Mouse (Mus musculus) heart, embryonic 12.5 days (tissue): ENCODE data around the gene Ttll1. TPM values are rescaled to one million over a fixed set of nuclear protein-coding genes. Genes with fewer than 3 reads are reported as not detected.

Experiments
- ATAC-seq: fragments of 200-750 bp; cut with Nextera tagmentation; 2 replicates; pipeline ENCODE4 v1.8.0; 2017; ENCODE audit warnings: moderate TSS enrichment, moderate library complexity; ENCODE audit not compliant: insufficient number of reproducible peaks, low FRiP score
- H3K27ac ChIP-seq: fragments of 300-500 bp; sonication (generic); 2 replicates; pipeline ENCODE4 v1.5.1; 2016; ENCODE audit warnings: mild to moderate bottlenecking, moderate library complexity; ENCODE audit not compliant: poor library complexity, severe bottlenecking
- H3K27me3 ChIP-seq: fragments of 300-500 bp; sonication (generic); replicated peaks from 2 replicates; pipeline ENCODE4 v1.6.1; 2016; ENCODE audit warnings: mild to moderate bottlenecking, moderate library complexity
- H3K36me3 ChIP-seq: fragments of 300-500 bp; sonication (generic); 2 replicates; pipeline ENCODE4 v1.6.1; 2016; ENCODE audit warnings: mild to moderate bottlenecking, moderate library complexity
- H3K4me1 ChIP-seq: fragments of 300-500 bp; sonication (generic); replicated peaks from 2 replicates; pipeline ENCODE4 v1.6.1; 2016; ENCODE audit warnings: mild to moderate bottlenecking
- H3K4me2 ChIP-seq: fragments of 300-500 bp; sonication (generic); 2 replicates; pipeline ENCODE4 v1.6.1; 2016; ENCODE audit warnings: mild to moderate bottlenecking, moderate library complexity
- H3K4me3 ChIP-seq: fragments of 300-500 bp; sonication (generic); 2 replicates; pipeline ENCODE4 v1.5.1; 2016; ENCODE audit warnings: mild to moderate bottlenecking
- H3K9ac ChIP-seq: fragments of 300-500 bp; sonication (generic); 2 replicates; pipeline ENCODE4 v1.6.1; 2016; ENCODE audit warnings: mild to moderate bottlenecking, moderate library complexity
- H3K9me3 ChIP-seq: fragments of 300-500 bp; sonication (generic); replicated peaks from 2 replicates; pipeline ENCODE4 v1.6.1; 2016; ENCODE audit warnings: mild to moderate bottlenecking, moderate library complexity
- WGBS: fragments of 180-500 bp; shearing (Covaris S2); methylation state at CpG from one replicate; pipeline ENCODE4 v1.1.7; 2016; 5-methylcytosine and 5-hydroxymethylcytosine counted together
- polyA plus RNA-seq: library from polyadenylated mRNA; unstranded; fragments of >200 nt; fragmentation: Nextera tagmentation; extraction: Ambion mirVana; gene quantifications from 2 replicates; pipeline ENCODE4 v1.2.1, GENCODE M21; 2016

Gene Ttll1
- polyA plus RNA-seq = 24.5 and 25.4 TPM in 2 replicates

- Histone ChIP-seq H3K9ac (peak within 1 kb of the TSS; percentile 74), H3K27ac (peak within 1 kb of the TSS; percentile 47)
Measured at GRCm38 (mm10) chr15:83510805-83511405, at the start of gene Ttll1. Gene Ttll1, minus strand, starts transcription at chr15:83510893.

GRCm38 (mm10) chr15:83555161-83555974, 44.7 kb upstream of the Ttll1 start:
- Histone ChIP-seq H3K4me3 (peak overlapping the region; percentile 71), H3K4me1 (peaks cover 9% of the 10 kb centered on the region), H3K9ac (peak overlapping the region; percentile 90), H3K27me3 (no peaks in the 10 kb centered on the region), H3K27ac (peak overlapping the region; percentile 90), H3K9me3 (no peaks in the 10 kb centered on the region), H3K4me2 (peak overlapping the region; percentile 90), H3K36me3 (peaks cover 27% of the 10 kb centered on the region)
- ATAC-seq = peak; percentile 92
- under 1% methylated on average over 74 of the region's 74 CpGs for WGBS

More at GRCm38 (mm10) chr15:83510805-83511405, at the start of gene Ttll1:
- Histone ChIP-seq H3K9me3 (no peaks in the 10 kb centered on the region), H3K36me3 (no peaks in the 10 kb centered on the region), H3K4me3 (peak within 1 kb of the TSS; percentile 72), H3K27me3 (no peaks in the 10 kb centered on the region), H3K4me1 (peaks cover 10% of the 10 kb centered on the region), H3K4me2 (peak within 1 kb of the TSS; percentile 94)
- ATAC-seq = peak; percentile 95
- 10% methylated on average over 41 of the region's 41 CpGs for WGBS

GRCm38 (mm10) chr15:83553831-83554230, 43.1 kb upstream of the Ttll1 start:
- no peak overlapping the region for H3K4me3 ChIP-seq
- H3K9ac ChIP-seq = no peak overlapping the region
- H3K4me1 ChIP-seq = peaks cover 9% of the 10 kb centered on the region
- no peak overlapping the region for H3K27ac ChIP-seq
- H3K4me2 ChIP-seq = no peak overlapping the region
- H3K9me3 ChIP-seq = no peaks in the 10 kb centered on the region
- no peak for ATAC-seq
- no peaks in the 10 kb centered on the region for H3K27me3 ChIP-seq
- H3K36me3 ChIP-seq = peaks cover 42% of the 10 kb centered on the region

- ATAC-seq = no peak
- H3K27me3 ChIP-seq = no peaks in the 10 kb centered on the region
- H3K4me1 ChIP-seq = peaks cover 6% of the 10 kb centered on the region
- no peak overlapping the region for H3K4me2 ChIP-seq
- peaks cover 79% of the 10 kb centered on the region for H3K36me3 ChIP-seq
- no peak overlapping the region for H3K9ac ChIP-seq
- H3K27ac ChIP-seq = no peak overlapping the region
- H3K9me3 ChIP-seq = no peaks in the 10 kb centered on the region
- 81% methylated on average over 2 of the region's 2 CpGs for WGBS
- no peak overlapping the region for H3K4me3 ChIP-seq
Measured at GRCm38 (mm10) chr15:83550137-83550536, 39.4 kb upstream of the Ttll1 start.

- ATAC-seq = no peak
- Histone ChIP-seq H3K9ac (no peak overlapping the region), H3K4me2 (no peak overlapping the region), H3K9me3 (no peaks in the 10 kb centered on the region), H3K4me1 (no peaks in the 10 kb centered on the region), H3K27me3 (no peaks in the 10 kb centered on the region), H3K4me3 (no peak overlapping the region), H3K27ac (no peak overlapping the region), H3K36me3 (peaks cover 95% of the 10 kb centered on the region)
- 89% methylated on average over 8 of the region's 8 CpGs for WGBS
Measured at GRCm38 (mm10) chr15:83547144-83547543, 36.5 kb upstream of the Ttll1 start.

- no peak for ATAC-seq
- H3K27me3 ChIP-seq = no peaks in the 10 kb centered on the region
- no peak overlapping the region for H3K4me2 ChIP-seq
- H3K4me3 ChIP-seq = no peak overlapping the region
- 95% methylated on average over 7 of the region's 7 CpGs for WGBS
- peaks cover 6% of the 10 kb centered on the region for H3K4me1 ChIP-seq
- H3K9me3 ChIP-seq = no peaks in the 10 kb centered on the region
- H3K36me3 ChIP-seq = peaks cover 97% of the 10 kb centered on the region
- no peak overlapping the region for H3K9ac ChIP-seq
- no peak overlapping the region for H3K27ac ChIP-seq
Measured at GRCm38 (mm10) chr15:83546029-83546428, 35.3 kb upstream of the Ttll1 start.

- Histone ChIP-seq H3K9ac (no peak overlapping the region), H3K36me3 (peaks cover 59% of the 10 kb centered on the region), H3K9me3 (no peaks in the 10 kb centered on the region), H3K27ac (no peak overlapping the region; the same call in 1 of the 2 replicates), H3K4me3 (no peak overlapping the region), H3K4me2 (no peak overlapping the region), H3K27me3 (no peaks in the 10 kb centered on the region), H3K4me1 (peaks cover 29% of the 10 kb centered on the region)
- ATAC-seq = no peak
- 73% methylated on average over 9 of the region's 9 CpGs for WGBS
Measured at GRCm38 (mm10) chr15:83541647-83542287, 31.1 kb upstream of the Ttll1 start.

GRCm38 (mm10) chr15:83539905-83540304, 29.2 kb upstream of the Ttll1 start:
- Histone ChIP-seq H3K36me3 (peaks cover 44% of the 10 kb centered on the region), H3K4me3 (no peak overlapping the region), H3K9ac (no peak overlapping the region), H3K4me2 (peak overlapping the region; percentile 16), H3K27me3 (no peaks in the 10 kb centered on the region), H3K27ac (peak overlapping the region; percentile 68), H3K4me1 (peaks cover 46% of the 10 kb centered on the region), H3K9me3 (0 out of 2 replicates have a peak, but pooled peaks cover 2% of the 10 kb centered on the region)
- ATAC-seq = peak; percentile 51; the same call in 1 of the 2 replicates
- WGBS = 20% methylated on average over 4 of the region's 4 CpGs

GRCm38 (mm10) chr15:83538855-83539254, 28.2 kb upstream of the Ttll1 start:
- peaks cover 38% of the 10 kb centered on the region for H3K36me3 ChIP-seq
- no peak for ATAC-seq
- no peak overlapping the region for H3K9ac ChIP-seq
- H3K9me3 ChIP-seq = 0 out of 2 replicates have a peak, but pooled peaks cover 2% of the 10 kb centered on the region
- no peaks in the 10 kb centered on the region for H3K27me3 ChIP-seq
- peaks cover 53% of the 10 kb centered on the region for H3K4me1 ChIP-seq
- H3K4me3 ChIP-seq = no peak overlapping the region
- no peak overlapping the region for H3K4me2 ChIP-seq
- no peak overlapping the region for H3K27ac ChIP-seq
- WGBS = 90% methylated on average over 2 of the region's 2 CpGs

- H3K9ac ChIP-seq = no peak overlapping the region; the same call in 1 of the 2 replicates
- no peak overlapping the region for H3K4me3 ChIP-seq
- H3K27me3 ChIP-seq = no peaks in the 10 kb centered on the region
- peak overlapping the region; percentile 14; the same call in 1 of the 2 replicates for H3K4me2 ChIP-seq
- peak overlapping the region; percentile 92 for H3K27ac ChIP-seq
- WGBS = 75% methylated on average over 6 of the region's 6 CpGs
- ATAC-seq = no peak
- peaks cover 31% of the 10 kb centered on the region for H3K36me3 ChIP-seq
- H3K9me3 ChIP-seq = 0 out of 2 replicates have a peak, but pooled peaks cover 2% of the 10 kb centered on the region
- H3K4me1 ChIP-seq = peaks cover 54% of the 10 kb centered on the region
Measured at GRCm38 (mm10) chr15:83535890-83536231, 25.2 kb upstream of the Ttll1 start.
